Mouse (Mus musculus): Measurements from ENCODE around the gene Gm4791.

The Gm4791 gene

DNA sequence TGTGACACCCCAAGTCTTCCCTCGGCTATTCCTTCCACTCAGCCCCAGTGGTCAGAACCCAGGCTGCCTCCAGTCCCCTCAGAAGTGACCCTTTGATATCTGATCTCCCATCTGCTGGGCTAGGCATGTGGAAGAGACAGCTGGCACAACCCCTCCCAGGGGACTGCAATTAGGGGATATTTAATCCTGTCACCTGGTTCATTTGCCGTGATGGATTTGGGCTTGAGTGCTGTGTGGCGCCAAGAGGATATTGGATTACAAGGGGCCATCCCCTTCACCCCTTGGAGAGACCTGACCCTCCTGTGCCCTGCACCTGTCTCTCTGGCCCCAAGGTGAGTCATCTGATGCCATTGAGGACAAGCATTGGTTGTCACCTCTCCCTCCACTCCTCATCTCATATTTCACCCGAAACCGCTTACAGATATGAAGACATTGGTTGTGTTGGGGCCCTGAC is at the start of gene Gm4791:
Gene Gm4791, plus strand, starts transcription at position 404 of the 454 bp plus-strand sequence.
- DNase-seq (ENCODE audit: low spot score) = no peak

DNA sequence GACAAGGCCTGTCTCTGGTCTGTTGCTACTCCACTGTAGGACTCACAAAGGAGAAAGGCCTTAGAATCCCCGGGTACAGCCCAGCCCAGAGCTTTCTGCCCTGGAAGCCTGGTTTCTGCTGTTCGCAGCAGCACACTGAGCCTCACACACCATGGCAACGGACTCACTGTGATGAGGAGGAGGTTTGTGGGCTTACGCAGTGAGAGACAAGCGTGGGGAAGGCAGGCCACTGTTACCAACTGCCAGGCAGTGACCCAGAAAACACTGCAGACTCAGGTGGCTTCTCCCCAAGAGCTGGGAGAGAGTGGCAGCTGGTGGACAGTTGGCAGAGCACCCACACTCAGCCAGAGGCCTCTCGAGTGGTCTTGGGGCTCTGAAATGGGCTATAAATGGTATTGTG is 42.3 kb upstream of the Gm4791 start:
- DNase-seq (ENCODE audit: low spot score) = peak; percentile 31

DNA sequence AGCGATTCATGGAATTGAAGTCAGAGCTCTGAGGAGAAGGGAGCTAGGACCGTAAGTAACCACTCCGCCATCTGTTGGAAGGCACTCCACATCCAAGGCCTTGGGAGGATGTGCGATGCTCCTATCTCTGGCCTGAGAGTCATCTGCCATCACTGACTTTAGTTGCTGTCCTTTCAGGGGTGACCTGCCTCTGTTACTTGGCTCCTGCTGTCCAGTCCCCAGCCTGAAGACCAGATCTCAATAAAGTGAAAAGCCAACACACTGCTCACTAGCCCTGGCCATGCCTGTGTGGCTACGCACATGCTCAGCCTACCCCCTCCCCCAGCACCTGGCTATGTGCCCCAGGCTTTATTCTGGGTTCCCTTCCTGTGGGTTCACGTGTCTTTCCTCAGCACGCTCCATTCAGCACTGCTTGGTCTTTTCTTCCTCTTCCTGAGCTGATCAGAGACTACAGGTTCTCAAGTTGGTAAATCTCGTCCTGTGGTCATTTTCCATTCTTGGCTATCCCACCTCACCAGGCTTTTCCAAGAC is 41.1 kb upstream of the Gm4791 start:
- no peak for DNase-seq (ENCODE audit: low spot score)

DNA sequence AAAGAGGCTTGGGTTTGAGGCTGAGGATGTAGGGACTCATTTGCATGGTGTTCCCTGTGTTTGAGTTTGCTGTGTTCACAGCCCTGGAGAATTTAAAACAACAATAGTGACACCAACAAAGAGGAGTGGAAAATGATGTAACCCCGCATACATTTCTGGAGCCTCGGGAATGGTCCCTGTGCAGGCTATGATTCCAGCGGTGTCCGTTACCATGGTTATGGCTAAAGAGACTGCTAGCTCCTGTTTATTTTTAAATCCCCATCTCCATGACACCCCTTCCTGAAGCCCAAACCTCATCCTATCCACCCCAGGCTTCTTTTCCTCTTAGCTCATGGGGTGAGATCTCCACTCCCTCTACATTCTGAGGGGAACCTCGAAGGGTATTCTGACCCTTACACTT is 32.5 kb upstream of the Gm4791 start:
- DNase-seq (ENCODE audit: low spot score) = no peak

DNA sequence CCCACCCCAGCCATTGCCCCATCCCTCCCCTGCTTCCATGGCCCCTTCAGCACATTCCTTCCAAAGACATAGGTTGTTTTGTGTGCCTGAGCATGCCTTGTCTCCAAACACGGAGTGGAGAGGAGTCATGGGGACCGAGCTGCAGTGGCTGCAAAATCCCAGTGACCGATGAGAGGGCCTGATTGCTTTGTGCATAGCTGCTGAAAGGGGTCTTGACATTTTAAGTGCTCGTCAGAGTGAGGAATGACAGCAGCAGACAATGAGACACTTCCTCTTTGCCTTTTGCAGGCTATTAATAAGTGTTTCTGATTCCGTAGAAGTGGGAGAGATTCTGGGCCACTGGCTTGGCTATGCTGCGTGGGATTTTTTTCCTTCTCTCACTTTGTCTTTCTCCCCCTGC is 29.6 kb upstream of the Gm4791 start:
- DNase-seq (ENCODE audit: low spot score) = no peak

DNA sequence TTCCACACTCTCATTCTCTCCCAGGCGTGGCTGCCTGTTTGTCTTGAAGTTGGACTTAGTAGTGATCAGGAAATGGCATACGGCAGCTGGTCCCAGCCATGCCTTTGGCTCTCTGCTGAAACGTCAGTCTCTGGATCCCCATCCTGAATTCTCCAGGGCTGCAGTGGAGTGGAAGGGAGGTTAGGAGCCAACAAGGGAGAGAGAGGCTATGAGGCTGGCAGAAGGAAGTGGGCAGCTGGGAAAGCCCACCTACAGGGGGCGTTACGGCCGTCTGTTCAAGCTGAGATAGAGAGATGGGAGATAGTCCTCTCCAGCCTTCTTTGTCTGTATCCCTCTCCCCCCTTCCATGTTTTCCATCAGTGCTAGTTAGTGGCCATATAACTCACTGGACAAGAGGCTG is 29.1 kb upstream of the Gm4791 start:
- no peak for DNase-seq (ENCODE audit: low spot score)

DNA sequence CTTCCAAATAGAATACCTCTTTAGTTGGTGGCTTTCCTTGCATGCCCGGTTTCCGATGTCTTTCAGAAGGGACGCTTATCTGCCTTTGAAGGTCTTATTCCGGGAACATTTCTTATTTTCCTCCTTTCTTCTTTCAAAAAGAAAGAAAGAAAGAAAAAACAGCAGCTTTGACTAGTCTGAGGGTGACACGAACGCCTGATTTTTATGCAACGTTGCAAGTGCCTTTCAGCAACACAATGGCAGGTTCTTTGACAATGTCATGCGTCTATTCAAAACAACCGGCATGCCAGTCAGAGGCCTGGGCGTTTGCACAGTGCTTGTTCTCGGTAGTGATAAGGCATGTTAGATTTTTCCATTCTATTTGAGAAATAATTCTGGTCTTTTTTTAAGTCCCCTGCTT is 19.7 kb upstream of the Gm4791 start:
- DNase-seq (ENCODE audit: low spot score) = no peak

DNA sequence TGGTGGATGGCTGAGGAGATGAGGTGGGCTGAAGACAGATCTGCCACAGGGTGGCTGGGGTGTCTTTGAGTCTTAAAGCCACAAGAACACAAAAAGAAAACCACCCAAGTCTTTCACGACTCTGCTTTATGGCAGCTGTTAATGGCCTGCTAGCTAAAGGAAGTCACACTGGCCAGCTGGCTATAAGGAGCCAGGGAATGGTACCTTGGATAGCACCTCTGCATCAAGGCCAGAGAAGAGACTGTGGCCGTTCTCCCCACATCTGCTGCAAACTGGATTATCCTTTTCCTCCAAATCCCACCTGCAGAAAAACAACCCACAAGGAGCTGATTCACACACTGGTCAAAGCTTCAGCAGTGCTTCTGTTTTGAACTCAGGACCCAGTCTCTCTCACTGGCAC is 18.4 kb upstream of the Gm4791 start:
- no peak for DNase-seq (ENCODE audit: low spot score)

DNA sequence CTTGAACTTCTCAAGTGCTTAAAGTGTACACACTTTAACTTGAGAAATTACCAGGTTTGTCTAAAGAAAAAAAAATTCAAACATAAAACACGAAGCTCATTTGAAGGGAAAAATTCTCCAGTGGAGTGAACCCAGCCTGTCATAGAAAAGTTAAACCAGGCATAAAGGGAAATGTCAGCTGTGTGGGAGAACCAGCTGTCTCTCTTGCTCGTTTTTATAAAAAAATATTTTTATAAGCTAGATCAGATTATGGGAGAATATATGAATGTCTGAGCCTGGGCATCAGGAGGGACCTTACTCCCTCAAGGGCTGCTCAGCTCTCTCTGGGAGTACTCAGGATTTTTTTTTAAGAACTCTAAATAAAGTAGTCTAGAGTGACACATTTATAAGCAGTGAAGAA is 15.1 kb upstream of the Gm4791 start:
- no peak for DNase-seq (ENCODE audit: low spot score)

DNA sequence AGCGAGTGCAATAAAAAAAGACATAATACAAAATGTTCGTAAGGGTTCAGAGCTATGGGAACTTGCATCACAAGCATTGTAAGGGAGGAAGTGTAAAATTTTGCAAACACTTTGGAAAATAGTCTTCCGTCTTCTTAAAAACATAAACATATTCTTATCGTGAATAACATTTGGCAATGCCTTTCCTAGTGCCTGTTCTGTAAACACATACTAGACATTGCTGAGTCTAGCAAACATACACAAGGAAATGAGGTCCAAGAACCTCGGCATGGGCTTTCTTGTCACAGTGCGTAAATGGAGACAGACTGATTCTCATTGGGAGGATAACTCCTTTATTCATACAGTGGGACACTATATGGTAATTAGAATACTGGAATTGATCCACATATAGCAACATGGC is 43.0 kb downstream of the Gm4791 start:
- DNase-seq (ENCODE audit: low spot score) = no peak

Data from left cerebral cortex, adult 11 months (tissue).